Mouse (Mus musculus) mesoderm, embryonic 11.5 days (tissue): ENCODE measurements at regions not wholly inside any gene's neighbourhood (a gene's known extent, or its start where the extent isn't known, plus 50 kb on each side); places are given as distances from the start of the nearest gene placed in this dataset.

Experiments used
- DNase-seq: peaks from one replicate; pipeline ENCODE4 v3.0.0-alpha.2; 2012; ENCODE audit warnings: low read depth, low spot score

DNA sequence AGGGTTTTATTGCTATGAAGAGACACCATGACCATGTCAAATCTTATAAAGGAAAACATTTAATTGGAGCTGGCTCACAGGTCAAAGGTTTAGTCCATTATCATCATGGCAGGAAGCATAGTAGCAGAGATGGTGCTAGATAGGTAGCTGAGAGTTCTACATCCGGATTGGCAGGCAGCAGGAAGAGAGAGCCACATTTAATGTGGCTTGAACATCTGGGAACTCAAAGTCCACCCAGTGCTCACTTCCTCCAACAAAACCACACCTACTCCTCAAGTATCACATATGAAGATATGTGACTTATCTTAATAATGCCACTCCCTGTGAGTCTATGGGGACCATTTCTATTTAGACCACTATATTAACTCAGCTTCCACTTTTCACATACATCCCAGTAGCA, 93.2 kb upstream of the Fbxo33 start:
- no peak for DNase-seq

DNA sequence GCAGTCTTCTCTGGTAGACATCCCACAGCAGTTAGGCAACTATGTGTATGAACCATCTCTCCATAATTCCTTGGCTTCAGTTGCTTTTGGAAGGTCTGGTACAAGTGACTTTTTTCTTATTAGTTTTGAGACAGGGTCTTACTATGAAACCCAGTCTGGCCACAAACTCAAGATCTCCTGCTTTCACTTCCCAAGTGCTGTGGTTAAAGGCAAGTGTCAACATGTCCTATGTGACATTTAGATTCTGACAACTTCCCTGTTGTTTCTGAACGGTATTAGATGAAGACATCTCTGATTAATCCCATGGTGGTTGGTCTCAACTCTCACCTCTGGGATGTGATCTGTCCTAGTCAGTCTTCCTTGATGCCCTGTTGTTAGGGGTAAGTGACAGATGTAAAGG, 88.4 kb upstream of the Fbxo33 start:
- no peak for DNase-seq

DNA sequence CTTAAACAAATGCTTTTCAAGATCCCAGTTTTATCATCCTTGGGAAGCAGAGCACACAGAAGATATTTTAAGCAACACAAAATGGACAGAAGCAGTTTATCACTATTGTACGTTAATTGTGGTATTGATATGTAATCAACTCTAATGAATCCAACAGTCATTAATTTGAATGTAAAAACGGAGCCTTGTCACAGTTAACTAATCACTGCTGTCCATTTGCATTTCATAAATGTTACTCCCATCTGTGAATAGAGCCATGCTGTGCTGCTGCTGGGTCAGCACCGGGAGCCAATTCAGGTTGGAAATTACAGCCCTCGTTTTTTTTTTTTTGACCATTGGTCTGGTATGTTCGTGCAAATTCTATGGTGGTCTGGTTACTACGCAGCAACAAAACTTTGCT, 85.0 kb upstream of the Fbxo33 start:
- DNase-seq: no peak
